Mouse (Mus musculus) naive thymus-derived CD4-positive, alpha-beta T cell, adult 2 months (primary cell): Measurements from ENCODE around the gene Meox1.
A peak's percentile ranks its signal among the peaks of the same experiment; 100 is the strongest.

Experiments used
- DNase-seq: peaks from one replicate; pipeline ENCODE4 v3.0.0-alpha.2; 2011; ENCODE audit warnings: low read depth

Meox1 gene

GRCm38 (mm10) chr11:101896546-101897361 lies 2.6 kb upstream of the Meox1 start:
- no peak for DNase-seq

- no peak for DNase-seq
Observed at GRCm38 (mm10) chr11:101893560-101893959, 614 bp downstream of the Meox1 start.

GRCm38 (mm10) chr11:101891451-101891850 lies 2.7 kb downstream of the Meox1 start:
- DNase-seq = no peak

- no peak for DNase-seq
Observed at GRCm38 (mm10) chr11:101889781-101890180, 4.4 kb downstream of the Meox1 start.

GRCm38 (mm10) chr11:101888820-101889219 lies 5.4 kb downstream of the Meox1 start:
- no peak for DNase-seq

GRCm38 (mm10) chr11:101886436-101886835 lies 7.7 kb downstream of the Meox1 start:
- DNase-seq = no peak

- DNase-seq = peak; percentile 28
Observed at GRCm38 (mm10) chr11:101885881-101886319, 8.3 kb downstream of the Meox1 start.

- DNase-seq = peak; percentile 10
Observed at GRCm38 (mm10) chr11:101885232-101885631, 8.9 kb downstream of the Meox1 start.

- DNase-seq = no peak
Observed at GRCm38 (mm10) chr11:101883911-101884310, 10.3 kb downstream of the Meox1 start.

GRCm38 (mm10) chr11:101882500-101883290 lies 11.5 kb downstream of the Meox1 start:
- no peak for DNase-seq

- no peak for DNase-seq
Observed at GRCm38 (mm10) chr11:101881604-101882071, 12.5 kb downstream of the Meox1 start.

- no peak for DNase-seq
Observed at GRCm38 (mm10) chr11:101881185-101881584, 13.0 kb downstream of the Meox1 start.

GRCm38 (mm10) chr11:101879672-101880071 lies 14.5 kb downstream of the Meox1 start:
- no peak for DNase-seq

GRCm38 (mm10) chr11:101878696-101879095 lies 15.5 kb downstream of the Meox1 start:
- no peak for DNase-seq

- no peak for DNase-seq
Observed at GRCm38 (mm10) chr11:101874978-101875377, 19.2 kb downstream of the Meox1 start.

- no peak for DNase-seq
Observed at GRCm38 (mm10) chr11:101873909-101874308, 20.3 kb downstream of the Meox1 start.

- no peak for DNase-seq
Observed at GRCm38 (mm10) chr11:101871435-101871834, 22.7 kb downstream of the Meox1 start.

- no peak for DNase-seq
Observed at GRCm38 (mm10) chr11:101870067-101870765, 24.0 kb downstream of the Meox1 start.

GRCm38 (mm10) chr11:101867513-101868052 lies 26.6 kb downstream of the Meox1 start:
- no peak for DNase-seq

- DNase-seq = no peak
Observed at GRCm38 (mm10) chr11:101858742-101859141, 35.4 kb downstream of the Meox1 start.

GRCm38 (mm10) chr11:101855950-101856712 lies 38.0 kb downstream of the Meox1 start:
- no peak for DNase-seq
